Mouse (Mus musculus) gastrocnemius, postnatal 10 days (tissue): ENCODE measurements around the gene Olfml1. TPM values are rescaled to one million over a fixed set of nuclear protein-coding genes. Genes with fewer than 3 reads are reported as not detected.
A peak's percentile ranks its signal among the peaks of the same experiment; 100 is the strongest.

Experiments
- DNase-seq: peaks from one replicate; pipeline ENCODE4 v3.0.0; 2021; ENCODE audit warnings: mixed read lengths
- long read RNA-seq, 2 experiments: library from polyadenylated mRNA; stranded (forward); transcript quantifications; one replicate each; pipeline ENCODE4 v2.0.0; 2021
- total RNA-seq, 2 experiments: library from RNA; stranded (reverse); gene quantifications; 2 replicates each; pipeline ENCODE4 v1.2.3; 2021

The Olfml1 gene
- total RNA-seq, result 10 to 100 TPM; 10.5 to 12.7 TPM
- long read RNA-seq, experiment 1, transcript Olfml1-201 (3 exons, 1,685 nt), result major isoform, 12 of 12 reads
- long read RNA-seq, experiment 1, partial matches to known transcripts, result 0 of 12 reads
- long read RNA-seq, experiment 1, other reads (novel, unspliced or antisense), result 0 of 12 reads
- long read RNA-seq, experiment 2, transcript Olfml1-201 (3 exons, 1,685 nt), result major isoform, 18 of 18 reads
- long read RNA-seq, experiment 2, partial matches to known transcripts, result 0 of 18 reads
- long read RNA-seq, experiment 2, other reads (novel, unspliced or antisense), result 0 of 18 reads

DNA sequence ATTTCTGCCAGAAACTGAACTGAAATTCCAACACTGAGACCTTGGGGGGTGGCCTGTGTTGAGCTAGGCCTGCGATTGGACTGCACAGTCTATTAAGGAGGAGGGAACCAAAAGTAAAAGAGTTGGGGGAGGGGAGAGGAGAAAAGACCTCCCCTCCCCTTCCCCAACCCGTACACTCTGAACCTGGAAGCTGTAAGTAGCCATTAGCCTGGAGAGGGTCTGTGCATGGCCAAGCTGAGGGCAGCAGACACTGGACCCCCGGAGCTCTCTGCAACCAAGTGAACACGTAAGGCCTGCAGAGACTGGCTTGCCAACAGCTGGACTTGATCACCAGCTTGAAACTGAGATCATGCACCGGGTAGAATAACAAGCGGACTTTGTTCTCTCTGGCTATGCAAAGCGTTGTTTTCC is at the start of gene Olfml1:
TSS of gene Olfml1 (plus strand) at position 186 of the 411 bp plus-strand sequence.
- peak; percentile 40 for DNase-seq

- DNase-seq, result no peak
These were observed 47.8 kb upstream of the Olfml1 start for GRCm38 (mm10) chr7:107519256-107520025.

DNA sequence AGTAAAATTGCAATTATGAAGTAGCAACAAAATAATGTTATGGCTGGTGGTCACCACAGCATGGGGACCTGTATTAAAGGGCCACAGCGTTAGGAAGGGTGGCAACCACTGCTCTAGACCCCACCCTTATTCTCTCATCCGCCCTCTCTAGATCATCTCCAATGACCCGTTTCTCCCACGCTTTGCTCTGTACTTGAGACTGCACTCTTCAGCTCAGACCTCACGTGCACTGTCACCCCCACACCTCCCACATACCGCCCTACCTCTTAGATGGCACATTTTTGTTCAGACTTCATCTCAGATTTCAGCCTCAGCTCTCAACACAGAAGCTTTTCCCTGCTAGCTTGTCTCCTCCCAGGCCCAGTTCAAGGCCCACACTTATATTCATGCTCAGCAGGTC is 45.8 kb upstream of the Olfml1 start:
- no peak for DNase-seq

GRCm38 (mm10) chr7:107526299-107526698 is 40.9 kb upstream of the Olfml1 start:
- DNase-seq, result peak; percentile 22

GRCm38 (mm10) chr7:107528169-107528772 is 39.0 kb upstream of the Olfml1 start:
- DNase-seq, result no peak

DNA sequence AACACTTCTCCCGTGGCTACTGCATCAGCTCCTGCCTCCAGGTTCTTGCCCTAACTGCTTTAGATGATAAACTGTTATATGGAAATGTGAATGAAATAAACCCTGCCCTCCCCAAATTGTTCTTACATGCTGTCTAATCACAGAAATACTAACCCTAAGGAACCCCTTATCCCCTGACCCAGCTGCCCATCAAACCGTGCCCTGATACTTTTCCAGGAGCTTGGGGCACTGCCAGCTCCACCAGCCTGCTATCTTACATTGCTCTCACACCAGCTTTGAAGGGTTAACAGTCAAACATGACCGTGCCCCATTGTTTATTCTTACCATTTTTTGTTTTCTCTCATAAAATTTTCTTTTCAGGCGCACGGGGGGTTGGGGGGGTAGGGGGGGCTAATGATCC is 37.9 kb upstream of the Olfml1 start:
- no peak for DNase-seq

DNA sequence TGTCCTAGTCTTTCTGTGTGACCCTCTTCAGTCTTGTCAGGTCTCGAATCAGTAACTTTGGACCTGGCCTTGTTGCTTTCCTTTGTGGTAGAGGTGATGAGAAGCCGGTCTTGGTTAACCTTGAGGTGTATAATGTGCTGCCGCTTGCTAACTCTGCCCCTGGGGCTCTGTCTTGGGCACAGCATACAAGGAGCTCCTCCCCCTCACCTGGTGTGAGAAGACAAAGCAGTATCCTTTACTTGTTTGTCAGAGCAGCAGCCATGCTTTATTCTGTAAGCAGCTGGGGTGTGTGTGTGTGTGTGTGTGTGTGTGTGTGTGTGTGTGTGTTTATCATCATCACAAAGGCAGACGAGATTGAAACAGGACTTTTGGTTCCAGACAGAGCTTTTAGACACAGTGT is 31.9 kb upstream of the Olfml1 start:
- DNase-seq, result no peak

GRCm38 (mm10) chr7:107536516-107536915 is 30.7 kb upstream of the Olfml1 start:
- DNase-seq, result no peak

- no peak for DNase-seq
These were observed 27.2 kb upstream of the Olfml1 start for GRCm38 (mm10) chr7:107540034-107540433.

DNA sequence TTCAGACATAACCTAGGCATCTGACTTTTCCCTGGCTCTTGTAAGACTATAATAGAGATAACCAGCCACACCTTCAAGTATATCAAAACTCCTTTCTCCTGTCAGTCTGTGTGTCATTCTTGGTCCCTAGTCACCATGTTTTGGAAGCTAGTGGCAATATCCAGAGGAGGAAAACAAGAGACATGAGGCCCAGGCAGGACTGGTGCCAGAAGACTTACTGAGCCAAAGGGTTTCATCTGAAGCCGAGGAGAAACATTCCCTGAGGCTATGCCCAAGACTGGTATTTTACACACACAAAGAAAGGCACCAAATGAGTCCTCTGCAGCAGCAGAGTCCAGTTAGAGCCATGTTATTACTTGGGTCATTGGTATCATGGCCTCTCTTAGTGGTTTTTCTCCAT is 22.2 kb upstream of the Olfml1 start:
- DNase-seq, result peak; percentile 14

- DNase-seq, result no peak
These were observed 19.4 kb upstream of the Olfml1 start for GRCm38 (mm10) chr7:107547872-107548271.

DNA sequence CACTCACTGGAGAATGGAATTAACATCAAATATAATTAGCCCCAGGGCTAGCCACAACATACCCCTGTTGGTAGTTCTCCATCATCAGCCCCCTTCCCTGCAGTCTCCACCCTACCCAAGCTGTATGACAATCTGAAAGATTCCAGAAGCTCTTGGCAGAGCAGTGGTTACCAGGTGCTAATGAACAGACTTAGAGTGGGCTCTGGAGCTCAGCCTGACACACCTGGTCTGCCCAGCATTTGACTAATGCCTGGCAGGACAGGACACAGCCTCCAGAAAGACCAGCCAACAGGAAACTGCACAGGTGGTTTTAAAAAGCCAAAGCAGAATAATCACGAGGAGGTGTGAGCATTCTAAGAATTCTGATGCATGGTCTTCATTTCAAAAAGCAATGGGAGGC is 13.8 kb upstream of the Olfml1 start:
- no peak for DNase-seq

- DNase-seq, result no peak
These were observed 11.3 kb upstream of the Olfml1 start for GRCm38 (mm10) chr7:107555906-107556305.

- DNase-seq, result no peak
These were observed 6.6 kb upstream of the Olfml1 start for GRCm38 (mm10) chr7:107560675-107561074.

- no peak for DNase-seq
These were observed 5.7 kb upstream of the Olfml1 start for GRCm38 (mm10) chr7:107561584-107561983.

DNA sequence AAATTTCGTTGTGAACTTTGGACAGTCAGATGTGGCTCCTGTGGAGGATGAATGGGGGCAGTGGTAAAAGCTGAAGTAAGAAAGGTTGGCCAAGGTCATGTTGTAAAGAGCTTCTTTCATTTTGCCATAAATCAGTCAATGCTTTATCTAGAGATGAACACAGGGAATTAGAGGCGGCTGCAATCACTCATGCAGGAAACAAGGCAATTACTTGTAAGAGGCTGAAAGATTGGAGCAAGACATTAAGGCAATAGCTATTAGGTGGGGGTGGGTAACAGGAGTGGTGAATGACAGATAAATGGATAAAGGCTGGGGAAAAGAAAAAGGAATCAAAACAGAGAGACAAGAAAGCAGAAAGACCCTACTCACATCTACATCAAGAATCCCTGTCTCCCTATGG is 3.5 kb upstream of the Olfml1 start:
- DNase-seq, result no peak

DNA sequence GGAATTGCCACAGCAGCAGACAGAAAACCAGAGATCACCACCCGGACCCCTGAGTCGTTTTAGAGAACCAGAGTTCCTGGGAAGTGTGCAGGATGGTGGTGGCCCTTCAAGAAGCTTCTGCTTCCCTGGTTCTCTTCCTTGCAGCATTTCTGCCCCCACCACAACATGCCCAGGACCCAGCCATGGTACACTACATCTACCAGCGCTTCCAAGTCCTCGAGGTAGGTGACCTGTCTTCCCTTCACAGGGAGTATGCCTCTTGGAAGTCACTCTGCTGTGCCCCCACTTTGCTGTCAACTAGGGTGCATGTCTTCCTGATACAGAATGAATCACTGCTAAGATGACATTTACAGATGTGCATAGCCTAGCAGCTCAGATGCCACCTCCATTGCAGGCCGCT is 428 bp downstream of the Olfml1 start:
- DNase-seq, result no peak

- no peak for DNase-seq
These were observed 1.7 kb downstream of the Olfml1 start for GRCm38 (mm10) chr7:107568971-107569370.

GRCm38 (mm10) chr7:107573856-107574255 is 6.6 kb downstream of the Olfml1 start:
- no peak for DNase-seq

- DNase-seq, result no peak
These were observed 7.0 kb downstream of the Olfml1 start for GRCm38 (mm10) chr7:107574276-107574675.

DNA sequence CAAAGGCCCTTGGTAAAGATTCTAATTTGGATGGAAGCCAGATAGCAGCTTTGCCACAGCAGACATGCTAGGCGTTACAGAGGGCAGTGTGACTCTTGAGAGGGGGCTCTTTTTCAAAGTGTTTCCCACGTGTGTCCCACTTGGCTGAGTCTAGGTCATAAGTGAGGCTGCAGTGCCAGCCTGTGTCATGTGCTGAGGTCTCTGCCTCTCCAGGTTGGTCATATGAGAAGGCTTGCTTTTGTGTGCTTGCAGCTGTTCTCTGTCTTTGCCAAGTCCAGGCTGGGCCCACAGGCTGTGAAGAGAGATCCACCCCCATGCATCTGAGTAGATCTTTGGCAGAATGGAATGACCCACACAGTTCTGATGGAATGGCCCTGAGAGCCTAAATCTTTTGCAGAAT is 25.4 kb downstream of the Olfml1 start:
- DNase-seq, result peak; percentile 12

DNA sequence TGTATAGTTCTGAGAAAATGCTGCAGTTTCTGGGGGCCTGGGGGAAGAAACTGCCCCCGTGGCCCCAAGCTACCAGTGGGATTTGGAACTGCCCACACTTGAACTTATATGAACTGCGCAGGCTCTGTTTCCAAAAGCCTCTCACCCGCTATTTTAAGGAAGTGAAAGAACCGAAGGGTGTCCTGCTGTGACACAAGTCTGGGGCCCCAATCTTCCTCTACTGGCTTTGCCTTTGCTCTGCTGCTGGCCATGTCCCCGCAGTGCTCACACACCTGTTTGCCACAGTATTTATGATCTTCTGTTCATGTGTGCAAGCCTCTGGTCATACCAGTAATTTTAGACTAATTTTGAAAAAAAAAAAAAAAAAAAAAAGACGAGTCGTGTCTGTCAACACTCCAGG is 26.7 kb downstream of the Olfml1 start:
- DNase-seq, result peak; percentile 14

- peak; percentile 49 for DNase-seq
These were observed 27.1 kb downstream of the Olfml1 start for GRCm38 (mm10) chr7:107594325-107594856.
